Mouse (Mus musculus) liver, embryonic 14.5 days (tissue): Measurements from ENCODE around the gene 4930426L09Rik. TPM values are rescaled to one million over a fixed set of nuclear protein-coding genes. Genes with fewer than 3 reads are reported as not detected.
"Not testable (repeated sequence)": the region's sequence is repeated elsewhere in the genome, so short reads cannot be mapped to it uniquely, and the experiment has no call there.

Experiments used
- ATAC-seq: fragments of 200-750 bp; cut with Nextera tagmentation; 2 replicates; pipeline ENCODE4 v1.8.0; 2017; ENCODE audit warnings: moderate number of reproducible peaks, mild to moderate bottlenecking, moderate library complexity; ENCODE audit not compliant: insufficient read depth
- DNase-seq, 3 experiments: peaks; one replicate each; pipeline ENCODE4 v3.0.0-alpha.2; 2012 to 2013; ENCODE audit warnings: low read depth in 3 of 3, low spot score in 3 of 3
- H3K27ac ChIP-seq: fragments of 300-500 bp; sonication (generic); 2 replicates; pipeline ENCODE4 v1.5.1; 2014; ENCODE audit warnings: moderate library complexity, mild to moderate bottlenecking, control low read depth, inconsistent platforms
- H3K27me3 ChIP-seq: fragments of 300-500 bp; sonication (generic); 2 replicates; pipeline ENCODE4 v1.6.1; 2014; ENCODE audit warnings: mild to moderate bottlenecking, low read length, moderate library complexity; ENCODE audit not compliant: control insufficient read depth, insufficient read depth
- H3K36me3 ChIP-seq: fragments of 300-500 bp; sonication (generic); replicated peaks from 2 replicates; pipeline ENCODE4 v1.6.1; 2014; ENCODE audit warnings: low read depth; ENCODE audit not compliant: control insufficient read depth, insufficient read depth
- H3K4me1 ChIP-seq, 2 experiments: fragments of 200-500 bp in 1 of 2; fragments of 300-500 bp in 1 of 2; sonication (generic) in 1 of 2; replicated peaks; 2 replicates each; pipeline ENCODE4 v1.6.1; 2012 to 2014; ENCODE audit warnings: antibody characterized with exemption in 1 of 2, inconsistent platforms in 1 of 2, low read length in 1 of 2; ENCODE audit not compliant: control insufficient read depth in 2 of 2, insufficient read depth in 2 of 2
- H3K4me2 ChIP-seq: fragments of 300-500 bp; sonication (generic); 2 replicates; pipeline ENCODE4 v1.6.1; 2014; ENCODE audit warnings: low read depth, mild to moderate bottlenecking, control low read depth, moderate library complexity
- H3K4me3 ChIP-seq, 2 experiments: fragments of 200-500 bp in 1 of 2; fragments of 300-500 bp in 1 of 2; sonication (generic) in 1 of 2; 2 replicates each; pipeline ENCODE4 v1.5.1; 2012 to 2014; ENCODE audit warnings: low read depth in 2 of 2, low read length in 2 of 2, mild to moderate bottlenecking in 2 of 2, control low read depth in 1 of 2, inconsistent platforms in 1 of 2, moderate library complexity in 1 of 2; ENCODE audit not compliant: insufficient read depth in 1 of 2
- H3K9ac ChIP-seq: fragments of 300-500 bp; sonication (generic); replicated peaks from 2 replicates; pipeline ENCODE4 v1.6.1; 2014; ENCODE audit warnings: mild to moderate bottlenecking, control low read depth, moderate library complexity
- H3K9me3 ChIP-seq: fragments of 300-500 bp; sonication (generic); 2 replicates; pipeline ENCODE4 v1.6.1; 2016; ENCODE audit warnings: low read length, mixed read lengths; ENCODE audit not compliant: control insufficient read depth
- CTCF ChIP-seq: IDR thresholded peaks from 2 replicates; pipeline ENCODE4 v1.5.1; 2016; ENCODE audit warnings: antibody characterized with exemption, low read depth, control low read depth
- EP300 ChIP-seq: IDR thresholded peaks from 2 replicates; pipeline ENCODE4 v1.6.1; 2016; ENCODE audit warnings: antibody characterized with exemption, low read depth
- WGBS: fragments of 180-500 bp; shearing (Covaris S2); extraction: QIAGEN DNeasy Blood & Tissue Kit; methylation state at CpG from one replicate; pipeline ENCODE4 v1.1.7; 2014; ENCODE audit not compliant: insufficient replicate concordance; 5-methylcytosine and 5-hydroxymethylcytosine counted together
- polyA plus RNA-seq, 2 experiments: library from polyadenylated mRNA; depleted of rRNA in 1 of 2; stranded (reverse) in 1 of 2; unstranded in 1 of 2; fragments of >200 nt; fragmentation: Nextera tagmentation in 1 of 2; extraction: Ambion mirVana in 1 of 2; gene quantifications; 2 replicates each; pipeline versions ENCODE4 v1.2.1 to v1.2.3; 2012 to 2014

4930426L09Rik gene
- polyA plus RNA-seq, 2 experiments: 0.22 to 0.28 TPM

GRCm38 (mm10) chr2:19004801-19005200 lies 6.7 kb downstream of the 4930426L09Rik start:
- Histone ChIP-seq H3K36me3 (no peaks in the 10 kb centered on the region), H3K27me3 (no peaks in the 10 kb centered on the region), H3K4me3 (no peak overlapping the region), H3K4me2 (no peak overlapping the region), H3K9ac (no peak overlapping the region), H3K4me1 (peaks cover 2 to 13% of the 10 kb centered on the region in 2 experiments), H3K27ac (no peak overlapping the region), H3K9me3 (no peaks in the 10 kb centered on the region)
- TF ChIP-seq EP300 (no peak), CTCF (no peak)
- ATAC-seq (0 out of 2 replicates have a peak, but pooled peaks have one; percentile 26), DNase-seq (no peak)
- 17% methylated on average over 10 of the region's 10 CpGs for WGBS

GRCm38 (mm10) chr2:19006124-19006523 lies 8.0 kb downstream of the 4930426L09Rik start:
- no peaks in the 10 kb centered on the region for H3K27me3 ChIP-seq
- no peaks in the 10 kb centered on the region for H3K9me3 ChIP-seq
- H3K27ac ChIP-seq: no peak overlapping the region
- H3K36me3 ChIP-seq: no peaks in the 10 kb centered on the region
- H3K4me1 ChIP-seq: peaks cover 13 to 24% of the 10 kb centered on the region in 2 experiments
- DNase-seq: no peak
- H3K4me3 ChIP-seq: no peak overlapping the region
- no peak overlapping the region for H3K4me2 ChIP-seq
- TF ChIP-seq EP300: no peak
- no peak for TF ChIP-seq CTCF
- no peak overlapping the region for H3K9ac ChIP-seq
- ATAC-seq: no peak
- 73% methylated on average over 7 of the region's 7 CpGs for WGBS

- no peak for TF ChIP-seq EP300
- no peak for TF ChIP-seq CTCF
- no peak overlapping the region for H3K9ac ChIP-seq
Measured at GRCm38 (mm10) chr2:19007580-19007979, 9.4 kb downstream of the 4930426L09Rik start.

GRCm38 (mm10) chr2:19010541-19010940 lies 12.4 kb downstream of the 4930426L09Rik start:
- not testable (repeated sequence) for H3K36me3 ChIP-seq, H3K27me3 ChIP-seq, H3K9me3 ChIP-seq, DNase-seq, H3K9ac ChIP-seq
- Histone ChIP-seq H3K4me1 (peaks cover 24 to 34% of the 10 kb centered on the region in 2 experiments), H3K4me3 (peak overlapping the region in 1 of 2 experiments; percentile 56; a peak in 1 of 4 replicates), H3K27ac (peak overlapping the region; percentile 79), H3K4me2 (peak overlapping the region; percentile 60)
- WGBS: 28% methylated on average over 1 of the region's 1 CpGs
- peak; percentile 54; the same call in 1 of the 2 replicates for ATAC-seq

More at GRCm38 (mm10) chr2:19007580-19007979, 9.4 kb downstream of the 4930426L09Rik start:
- Histone ChIP-seq H3K9me3 (no peaks in the 10 kb centered on the region), H3K36me3 (no peaks in the 10 kb centered on the region), H3K4me1 (peaks cover 21 to 32% of the 10 kb centered on the region in 2 experiments), H3K27me3 (no peaks in the 10 kb centered on the region), H3K27ac (no peak overlapping the region), H3K4me3 (no peak overlapping the region), H3K4me2 (no peak overlapping the region)
- ATAC-seq (no peak), DNase-seq (no peak)
- 66% methylated on average over 4 of the region's 4 CpGs for WGBS

GRCm38 (mm10) chr2:19011443-19011842 lies 13.3 kb downstream of the 4930426L09Rik start:
- peak overlapping the region; percentile 79 for H3K27ac ChIP-seq
- peak overlapping the region; percentile 20 to 56; a peak in 3 of 4 replicates for H3K4me3 ChIP-seq
- H3K4me1 ChIP-seq: peaks cover 24 to 37% of the 10 kb centered on the region in 2 experiments
- H3K36me3 ChIP-seq: no peaks in the 10 kb centered on the region
- DNase-seq (peak; percentile 93 to 96 (median 95)), ATAC-seq (peak; percentile 99)
- no peaks in the 10 kb centered on the region for H3K9me3 ChIP-seq
- H3K27me3 ChIP-seq: no peaks in the 10 kb centered on the region
- H3K4me2 ChIP-seq: peak overlapping the region; percentile 60
- TF ChIP-seq EP300 (peak; percentile 96), CTCF (no peak)
- peak overlapping the region; percentile 39 for H3K9ac ChIP-seq
- WGBS: 10% methylated on average over 6 of the region's 6 CpGs
